Mouse (Mus musculus) T-helper 2 cell (primary cell): ENCODE data around the gene Tmx4.
"Not testable (repeated sequence)": the region's sequence is repeated elsewhere in the genome, so short reads cannot be mapped to it uniquely, and the experiment has no call there.

Source experiments
- in situ Hi-C: fragments of 300-600 bp; cut with MboI, MseI; formaldehyde crosslinking; loops from one replicate; pipeline ENCODE4 v1.15.1; 2025; ENCODE audit warnings: high pct_unique_total_duplicates

Tmx4 gene

GRCm38 (mm10) chr2:134643514-134644300 lies at the start of gene Tmx4:
Tmx4 (minus strand) TSS chr2:134644145.
- in situ Hi-C loops: no loop called here

- in situ Hi-C loops: no loop called here
These were observed 48.2 kb upstream of the Tmx4 start for GRCm38 (mm10) chr2:134692125-134692524.

DNA sequence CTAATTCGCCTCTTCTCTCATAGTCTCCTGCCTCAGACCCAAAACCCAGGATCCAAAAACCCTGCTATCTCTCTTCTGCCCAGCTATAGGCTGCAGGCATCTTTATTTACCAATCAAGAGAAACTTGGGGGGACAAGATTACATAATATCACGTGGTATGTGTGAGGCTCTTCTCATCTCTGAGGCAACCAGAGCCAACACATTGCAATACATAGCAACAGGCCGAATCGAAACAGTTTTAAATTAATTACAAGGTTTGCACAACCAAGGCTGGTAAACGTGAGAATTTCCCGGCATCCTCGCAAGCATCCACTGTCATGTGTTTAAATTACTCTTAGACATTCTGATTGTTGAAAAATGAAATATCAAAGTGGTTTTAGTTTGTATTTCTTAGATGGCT lies 47.1 kb upstream of the Tmx4 start:
- in situ Hi-C loops: no loop called here

GRCm38 (mm10) chr2:134682326-134682725 lies 38.4 kb upstream of the Tmx4 start:
- in situ Hi-C loops: loop anchor here (10.0 kb wide), 1 partner anchor 642 kb away; no protein-coding TSS in a partner anchor

DNA sequence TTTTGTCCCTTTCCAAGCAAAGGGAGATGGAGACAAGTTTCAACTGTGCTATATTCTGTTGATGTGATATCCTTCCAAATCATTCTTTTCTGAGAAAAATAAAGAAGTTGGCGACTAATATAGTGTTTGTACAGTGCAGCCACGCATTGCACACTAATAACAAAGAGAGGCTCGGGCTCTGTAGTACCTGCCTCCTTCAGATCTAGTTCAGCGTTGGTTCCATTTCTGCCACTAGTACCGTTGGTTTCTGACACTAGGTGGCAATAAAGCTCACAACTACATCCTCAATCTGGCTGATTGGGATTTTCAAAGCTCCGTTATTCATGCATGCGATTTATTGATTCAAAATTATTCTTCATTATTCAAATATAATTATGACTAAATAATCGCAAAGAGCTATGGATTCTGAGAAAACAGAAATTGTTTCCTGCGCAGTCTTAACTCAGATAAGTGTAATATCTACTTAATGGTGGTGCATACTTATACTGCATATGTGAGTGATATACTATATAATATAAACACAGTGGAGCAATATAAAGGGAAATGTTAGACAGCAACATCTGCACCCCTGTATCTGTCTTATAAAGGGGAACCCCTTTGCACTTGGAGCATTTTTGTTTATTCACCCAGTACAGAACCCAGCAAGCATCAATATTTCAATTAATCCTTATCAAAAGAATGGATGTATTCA lies 37.5 kb upstream of the Tmx4 start:
- in situ Hi-C loops: loop anchor here (10.0 kb wide), 1 partner anchor 643 kb away; no protein-coding TSS in a partner anchor

DNA sequence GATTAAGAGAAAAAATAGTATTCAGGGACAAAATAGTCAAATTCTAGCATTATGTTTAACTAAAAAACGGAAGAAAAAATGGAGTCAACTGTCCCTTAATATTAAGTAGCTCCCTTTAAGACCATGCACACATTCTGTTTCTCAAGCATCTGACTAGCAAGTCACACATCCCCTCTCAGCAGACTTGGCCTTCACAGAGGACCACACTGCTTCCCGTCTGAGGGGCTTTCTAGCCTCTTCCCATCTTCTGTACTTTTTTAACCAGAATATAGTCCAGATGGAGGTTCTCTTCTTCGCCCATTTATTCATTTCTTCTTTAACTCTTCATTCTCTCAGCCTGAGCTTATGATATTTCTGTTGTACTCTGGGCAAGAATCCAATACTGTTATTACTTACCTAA lies 35.6 kb upstream of the Tmx4 start:
- in situ Hi-C loops: loop anchor here (5.0 kb wide), 1 partner anchor 127 kb away; the partner anchor contains the start of gene Hao1

DNA sequence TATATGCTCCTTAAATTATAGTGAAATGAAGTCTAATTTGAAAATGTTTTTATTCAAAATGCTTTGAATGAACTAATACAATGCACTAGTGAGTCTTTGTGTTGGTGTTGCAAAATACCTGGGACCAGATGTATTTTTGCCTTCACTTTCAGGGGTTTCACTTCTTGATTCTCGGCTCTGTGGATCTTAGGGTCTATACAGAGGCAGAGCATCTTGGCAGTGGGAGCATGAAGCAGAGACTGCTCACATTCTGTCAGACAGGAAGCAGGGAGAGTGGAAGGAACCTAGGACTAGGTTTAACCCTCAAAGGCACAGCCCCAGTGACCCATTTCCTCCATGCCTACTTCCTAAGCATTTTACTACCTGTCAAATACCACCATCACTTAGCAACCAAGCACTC lies 31.5 kb upstream of the Tmx4 start:
- in situ Hi-C loops: loop anchor here (5.0 kb wide), 1 partner anchor 123 kb away; the partner anchor contains the start of gene Hao1

DNA sequence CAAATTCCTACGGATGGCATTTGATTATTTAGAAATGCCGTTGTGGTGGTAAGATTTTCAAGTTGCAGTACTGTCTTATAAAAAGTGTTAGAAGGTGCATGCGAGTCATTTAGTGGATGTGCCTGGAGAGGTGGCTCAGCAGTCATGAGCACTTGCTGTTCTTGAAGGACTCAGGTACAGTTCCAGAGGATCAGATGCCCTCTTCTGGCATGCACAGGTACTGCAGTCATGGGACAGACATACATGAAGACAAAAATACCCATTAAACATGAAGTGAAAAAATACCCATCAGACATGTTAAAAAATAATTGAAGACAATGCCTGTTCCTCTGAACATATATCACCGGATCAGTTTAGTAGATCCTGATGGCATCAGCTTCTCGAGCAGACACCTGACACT lies 29.7 kb upstream of the Tmx4 start:
- in situ Hi-C loops: no loop called here

DNA sequence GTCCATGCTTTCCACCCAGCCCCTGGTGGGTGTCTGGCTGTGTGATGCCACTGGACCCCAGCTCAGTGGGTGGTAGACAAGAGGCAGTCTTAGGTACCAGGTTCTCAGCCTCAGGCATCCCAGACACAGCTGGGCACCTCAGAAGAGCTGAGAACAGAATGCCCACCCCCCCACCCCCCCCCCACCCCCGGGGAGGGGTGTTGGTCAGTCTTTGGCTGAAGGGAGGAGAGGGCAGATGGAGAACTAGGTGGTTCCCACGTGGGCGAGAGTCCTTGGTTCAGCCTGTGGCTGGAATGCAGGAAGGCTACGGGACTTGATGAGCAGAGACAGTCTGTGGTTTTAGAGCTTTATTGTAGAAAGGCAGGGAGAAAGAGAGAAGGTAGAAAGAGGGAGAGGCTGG lies 12.5 kb upstream of the Tmx4 start:
- in situ Hi-C loops: no loop called here

GRCm38 (mm10) chr2:134654668-134655067 lies 10.7 kb upstream of the Tmx4 start:
- in situ Hi-C loops: no loop called here

DNA sequence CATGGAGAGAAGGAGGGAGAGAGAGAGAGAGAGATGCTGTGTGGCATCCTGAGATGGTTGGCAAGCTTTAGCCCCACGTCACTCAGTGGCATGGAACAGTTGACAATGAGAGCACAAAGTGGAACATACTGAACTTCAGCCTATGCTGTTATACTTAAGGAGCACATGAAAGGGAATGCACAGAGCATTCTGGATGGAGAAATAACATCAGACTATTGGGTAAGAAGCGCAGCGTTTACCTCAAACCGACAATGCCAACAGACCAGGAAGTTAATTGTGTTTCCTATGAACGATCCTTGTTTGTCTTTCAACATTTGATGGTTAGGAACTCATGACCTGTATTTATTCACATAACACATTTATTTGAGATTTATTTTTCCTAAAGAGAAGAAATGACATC lies 8.8 kb upstream of the Tmx4 start:
- in situ Hi-C loops: no loop called here

DNA sequence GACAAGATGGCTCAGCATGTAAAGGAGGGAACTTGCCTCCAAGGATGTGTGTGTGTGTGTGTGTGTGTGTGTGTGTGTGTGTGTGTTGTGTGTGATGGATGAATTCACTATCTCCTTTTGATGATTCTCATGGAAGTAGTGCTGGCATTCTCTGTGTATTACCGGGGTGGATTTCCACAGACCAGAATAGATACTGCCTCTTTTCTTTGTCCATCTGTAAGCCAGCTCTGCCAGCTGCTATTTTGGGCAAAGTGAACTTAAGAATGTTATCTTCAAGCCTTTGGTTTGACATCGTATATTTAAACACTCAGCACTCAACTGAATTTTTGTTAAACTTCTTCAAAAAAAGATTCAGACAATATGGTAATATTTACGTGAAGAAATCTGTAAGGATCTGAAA lies 5.1 kb upstream of the Tmx4 start:
- in situ Hi-C loops: no loop called here

- in situ Hi-C loops: no loop called here
These were observed 1.8 kb upstream of the Tmx4 start for GRCm38 (mm10) chr2:134645752-134646151.

GRCm38 (mm10) chr2:134645166-134645565 lies 1.2 kb upstream of the Tmx4 start:
- in situ Hi-C loops: no loop called here

DNA sequence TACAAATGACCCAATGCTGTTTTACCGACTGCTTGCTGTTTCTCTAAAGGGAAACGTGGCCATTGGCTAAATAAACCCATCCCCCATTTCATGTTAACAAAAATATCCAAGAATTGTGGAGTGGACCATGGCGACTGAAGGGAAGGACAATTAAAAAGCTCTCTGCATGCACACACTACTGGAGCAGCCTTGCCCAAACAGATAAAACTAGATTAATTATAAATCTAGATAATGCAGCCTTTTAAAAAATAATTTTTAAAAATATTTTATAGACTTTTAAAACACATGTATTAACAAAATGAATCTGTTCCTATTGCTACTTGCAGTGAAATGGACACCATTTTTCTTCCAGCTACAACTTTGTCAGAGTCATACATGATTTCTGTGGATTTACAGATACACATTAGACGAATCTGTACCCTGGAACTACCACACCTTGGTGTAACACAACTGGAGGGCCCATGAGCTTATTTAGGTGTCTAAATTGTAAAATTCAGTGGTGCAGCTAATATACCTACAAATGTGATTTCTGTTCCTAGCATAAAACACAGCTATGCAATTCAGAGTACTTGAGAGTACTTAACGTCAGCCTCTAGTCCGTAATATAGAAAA lies 462 bp upstream of the Tmx4 start:
- in situ Hi-C loops: no loop called here

DNA sequence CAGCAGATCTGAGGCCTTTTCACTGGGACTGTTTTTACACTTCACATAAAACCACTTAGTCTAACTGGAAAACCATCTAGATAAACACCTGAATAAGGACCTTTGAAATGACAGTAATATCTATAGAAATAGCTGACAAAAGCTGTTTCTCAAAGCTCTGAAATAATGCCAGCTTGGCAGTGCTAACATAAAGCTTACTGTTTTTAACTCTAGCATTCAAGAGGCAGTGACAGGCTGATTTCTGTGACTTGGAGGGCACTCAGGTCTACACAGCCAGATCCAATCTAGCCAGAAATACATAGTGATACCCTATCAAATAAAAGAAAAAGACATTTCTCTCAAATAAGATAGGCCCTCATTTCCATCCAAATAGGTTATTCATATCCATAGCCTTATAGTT lies 1.6 kb downstream of the Tmx4 start:
- in situ Hi-C loops: no loop called here

GRCm38 (mm10) chr2:134641372-134641771 lies 2.6 kb downstream of the Tmx4 start:
- in situ Hi-C loops: no loop called here

DNA sequence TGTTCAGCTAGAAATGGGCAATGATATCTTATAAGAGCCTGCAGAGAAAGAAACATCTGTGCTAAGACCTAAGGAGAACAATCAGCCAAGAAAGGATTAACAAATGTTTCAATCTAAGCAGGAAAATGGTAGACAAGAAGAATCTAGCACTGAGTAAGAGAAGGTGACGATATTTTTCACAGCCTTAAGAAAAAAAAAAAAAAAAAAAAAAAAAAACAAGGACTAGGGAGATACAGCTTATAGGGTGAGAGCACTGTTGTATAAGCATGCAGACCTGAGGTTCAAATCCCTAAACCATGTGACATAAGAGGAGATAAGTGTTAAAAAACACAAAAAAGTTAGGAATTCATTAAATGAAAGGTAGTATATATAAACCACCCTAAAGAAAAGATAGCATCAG lies 3.5 kb downstream of the Tmx4 start:
- in situ Hi-C loops: no loop called here

DNA sequence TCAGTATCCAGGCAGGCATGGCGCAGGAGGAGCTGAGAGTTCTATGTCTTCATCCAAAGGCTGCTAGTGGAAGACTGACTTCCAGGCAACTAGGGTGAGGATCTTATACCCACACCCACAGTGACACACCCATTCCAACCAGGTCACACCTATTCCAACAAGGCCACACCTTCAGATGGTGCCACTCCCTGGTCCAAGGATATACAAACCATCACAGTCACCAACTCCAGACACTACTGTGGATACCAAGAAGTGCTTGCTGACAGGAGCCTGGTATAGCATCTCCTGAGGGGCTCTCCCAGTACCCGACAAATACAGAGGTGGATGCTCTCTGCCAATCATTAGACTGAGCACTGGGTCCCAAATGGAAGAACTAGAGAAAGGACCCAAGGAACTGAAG lies 15.4 kb downstream of the Tmx4 start:
- in situ Hi-C loops: not testable (repeated sequence)

GRCm38 (mm10) chr2:134604935-134605334 lies 39.0 kb downstream of the Tmx4 start:
- in situ Hi-C loops: no loop called here

DNA sequence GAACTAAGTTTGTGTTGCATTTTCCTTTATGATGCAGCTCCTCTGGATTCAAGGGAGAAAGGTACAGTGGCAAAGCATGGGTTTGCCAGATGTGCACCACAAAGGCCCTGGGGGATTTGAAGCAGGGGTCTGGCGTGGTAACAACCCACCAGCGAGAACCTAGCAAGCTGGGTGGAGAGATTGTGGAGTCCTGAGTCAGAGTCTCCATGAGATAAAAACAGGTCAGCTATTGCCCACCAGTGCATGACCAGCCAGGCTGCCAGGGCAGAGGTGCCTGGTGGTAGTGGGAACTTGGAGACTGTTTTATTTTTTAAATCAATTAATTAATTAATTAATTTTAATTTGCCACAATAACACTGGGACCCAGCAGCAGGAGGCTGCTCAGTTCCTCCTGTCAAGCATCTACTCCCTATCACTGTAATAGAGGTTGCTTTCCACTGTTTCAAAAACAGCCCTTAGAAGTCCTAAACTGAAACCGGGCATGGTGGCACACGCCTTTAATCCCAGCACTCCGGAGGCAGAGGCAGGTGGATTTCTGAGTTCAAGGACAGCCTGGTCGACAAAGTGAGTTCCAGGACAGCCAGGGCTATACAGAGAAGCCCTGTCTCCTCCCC lies 52.8 kb downstream of the Tmx4 start:
- in situ Hi-C loops: no loop called here

DNA sequence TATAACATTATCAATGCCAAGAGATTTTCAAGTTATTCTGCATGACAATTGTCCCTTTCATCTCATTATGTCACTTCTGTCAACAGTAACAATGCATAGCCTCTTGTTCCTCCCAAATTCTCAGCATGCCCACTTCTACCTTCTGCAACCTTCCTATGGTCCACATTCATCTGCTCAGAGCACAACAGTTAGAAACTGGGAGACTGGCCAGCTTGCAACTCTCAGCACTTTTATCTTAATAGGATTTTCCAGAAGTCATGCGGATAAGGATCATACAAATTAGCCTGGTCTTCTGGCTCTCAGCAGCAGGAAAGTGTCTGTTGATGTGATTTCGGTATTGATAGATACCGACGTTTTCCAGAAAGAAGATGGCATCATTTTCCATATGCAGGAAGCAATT lies 58.7 kb downstream of the Tmx4 start:
- in situ Hi-C loops: no loop called here
